Mouse (Mus musculus) right cerebral cortex, adult 2 months (tissue): ENCODE data around the gene Gpsm2.
"Not testable (repeated sequence)": the region's sequence is repeated elsewhere in the genome, so short reads cannot be mapped to it uniquely, and the experiment has no call there.

Source experiments
- DNase-seq, 2 experiments: peaks; one replicate each; pipeline ENCODE4 v3.0.0; 2021 to 2022; ENCODE audit warnings: low spot score in 2 of 2

Gene Gpsm2

GRCm38 (mm10) chr3:108655486-108655885 is 66.6 kb downstream of the Gpsm2 start:
- DNase-seq = no peak

GRCm38 (mm10) chr3:108654566-108654965 is 67.5 kb downstream of the Gpsm2 start:
- DNase-seq = no peak

GRCm38 (mm10) chr3:108653710-108654379 is 68.3 kb downstream of the Gpsm2 start, which contains the start of gene Clcc1:
Gene Clcc1 (plus strand): TSS chr3:108653913.
- DNase-seq = peak; percentile 93 to 97

GRCm38 (mm10) chr3:108652866-108653642 is 69.1 kb downstream of the Gpsm2 start:
- DNase-seq = no peak

GRCm38 (mm10) chr3:108647681-108648080 is 74.4 kb downstream of the Gpsm2 start:
- not testable (repeated sequence) for DNase-seq

- peak; percentile 15 to 21 for DNase-seq
Observed at GRCm38 (mm10) chr3:108646036-108646435, 76.1 kb downstream of the Gpsm2 start.

GRCm38 (mm10) chr3:108644856-108645255 is 77.3 kb downstream of the Gpsm2 start:
- DNase-seq = no peak

- DNase-seq = no peak
Observed at GRCm38 (mm10) chr3:108640998-108641397, 81.1 kb downstream of the Gpsm2 start.

- no peak for DNase-seq
Observed at GRCm38 (mm10) chr3:108639412-108639811, 82.7 kb downstream of the Gpsm2 start.

- no peak for DNase-seq
Observed at GRCm38 (mm10) chr3:108634761-108635160, 87.3 kb downstream of the Gpsm2 start.
